Mouse (Mus musculus) cerebellum, adult 9-10 months (tissue): ENCODE results near the gene Rexo5.

ENCODE experiments used
- DNase-seq: peaks from one replicate; pipeline ENCODE4 v3.0.0; 2022

The Rexo5 gene

GRCm38 (mm10) chr7:119894818-119895544, 101.2 kb downstream of the Rexo5 start:
- DNase-seq, result peak; percentile 68

GRCm38 (mm10) chr7:119895639-119896512, 102.1 kb downstream of the Rexo5 start, which contains the start of the genes Lyrm1 and Dcun1d3:
Gene Lyrm1, plus strand, starts transcription at chr7:119895861.
Gene Dcun1d3, minus strand, starts transcription at chr7:119896298.
- DNase-seq, result peak; percentile 98

- DNase-seq, result no peak
Measured at GRCm38 (mm10) chr7:119897521-119898109, 103.8 kb downstream of the Rexo5 start.

GRCm38 (mm10) chr7:119898247-119898856, 104.5 kb downstream of the Rexo5 start:
- no peak for DNase-seq
